Mouse (Mus musculus) heart, adult 18-20 months (tissue): ENCODE results near the gene Cd300e. TPM values are rescaled to one million over a fixed set of nuclear protein-coding genes. Genes with fewer than 3 reads are reported as not detected.
A peak's percentile ranks its signal among the peaks of the same experiment; 100 is the strongest.
"Not testable (repeated sequence)": the region's sequence is repeated elsewhere in the genome, so short reads cannot be mapped to it uniquely, and the experiment has no call there.

Source experiments
- DNase-seq, 2 experiments: peaks; one replicate each; pipeline ENCODE4 v3.0.0; 2021 to 2022; ENCODE audit warnings: mixed read lengths in 1 of 2
- total RNA-seq, 2 experiments: library from RNA; stranded (reverse); gene quantifications; 2 replicates each; pipeline ENCODE4 v1.2.3; 2021

The Cd300e gene
- total RNA-seq, 2 experiments from 2014 or later: 0.25 to 0.39 TPM

GRCm38 (mm10) chr11:115082196-115082595 lies 20.2 kb upstream of the Cd300e start:
- DNase-seq: no peak

DNA sequence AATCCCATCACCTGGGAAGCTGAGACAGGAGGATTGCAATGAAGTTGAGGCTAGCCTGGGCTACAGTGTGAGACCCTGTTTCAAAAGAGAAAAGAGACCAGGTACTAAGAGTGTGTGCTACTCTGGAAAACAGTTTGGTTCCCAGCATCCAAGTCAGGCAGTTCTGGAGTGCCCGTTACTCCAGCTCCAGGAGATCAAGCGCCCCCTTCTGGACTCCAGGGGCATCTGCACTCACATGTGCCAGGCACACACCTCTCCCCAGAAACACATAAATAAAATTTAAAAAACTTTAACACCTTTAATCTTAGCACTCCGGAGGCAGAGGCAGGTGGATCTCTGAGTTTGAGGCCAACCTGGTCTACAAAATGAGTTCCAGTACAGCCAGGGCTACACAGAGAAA lies 19.4 kb upstream of the Cd300e start:
- no peak for DNase-seq

DNA sequence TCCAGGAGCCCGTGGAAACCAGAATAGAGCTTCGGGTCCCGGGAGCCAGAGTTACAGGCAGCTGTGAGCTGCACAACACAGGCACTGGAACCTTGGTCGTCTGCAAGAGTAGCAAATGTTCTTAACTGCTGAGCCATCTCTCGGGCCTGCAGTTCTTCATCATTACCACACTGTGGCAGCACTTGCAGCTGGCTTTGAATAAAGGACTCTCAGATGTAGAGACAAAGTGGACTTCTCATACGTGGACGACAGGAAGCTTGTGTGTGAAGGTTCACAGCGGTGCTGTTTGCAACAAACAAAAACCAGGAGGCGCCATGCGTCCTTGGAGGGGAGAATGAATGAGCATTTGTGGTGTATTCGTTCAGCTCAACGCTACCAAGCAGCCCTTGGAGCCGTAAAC lies 18.9 kb upstream of the Cd300e start:
- DNase-seq: peak; percentile 40 to 64

DNA sequence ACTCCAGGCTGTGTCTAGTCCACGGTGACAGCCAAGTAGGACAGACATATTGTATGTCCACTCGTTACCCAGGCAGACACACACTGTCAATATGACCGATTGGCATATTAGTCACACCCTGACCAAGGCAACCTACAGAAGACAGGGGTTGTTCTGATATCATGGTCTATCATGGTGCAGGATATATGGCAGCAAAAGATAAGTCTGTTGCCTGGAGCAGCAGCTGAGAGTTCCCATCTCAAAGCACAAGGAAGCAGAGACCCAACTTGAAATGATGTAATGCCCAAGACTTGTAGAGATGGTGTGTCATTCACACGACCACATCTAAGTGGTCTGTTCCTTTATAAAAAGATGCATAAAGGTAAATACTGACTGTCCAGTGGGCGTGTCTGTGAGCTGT lies 16.7 kb upstream of the Cd300e start:
- DNase-seq: no peak

GRCm38 (mm10) chr11:115077436-115077835 lies 15.5 kb upstream of the Cd300e start:
- no peak for DNase-seq

- DNase-seq: no peak
Measured at GRCm38 (mm10) chr11:115075859-115076258, 13.9 kb upstream of the Cd300e start.

DNA sequence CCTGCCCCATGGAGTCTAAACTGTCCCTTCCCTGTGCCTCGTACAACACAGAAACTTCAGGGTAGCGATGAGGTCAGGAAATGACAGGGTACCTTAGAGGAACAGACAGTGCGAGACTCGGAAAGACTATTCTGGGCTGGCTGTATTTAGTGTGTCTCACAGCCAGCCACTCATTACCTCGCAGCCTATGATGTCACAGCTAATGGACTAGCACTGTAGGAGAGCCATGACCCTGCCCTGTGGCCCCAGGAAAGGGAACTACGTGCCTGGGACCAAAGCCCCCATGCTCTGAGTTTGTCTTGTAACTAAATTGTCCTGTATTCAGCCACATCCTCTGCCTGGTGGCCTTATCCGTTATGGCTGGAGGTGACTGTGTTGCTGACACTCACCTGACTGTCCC lies 13.4 kb upstream of the Cd300e start:
- no peak for DNase-seq

DNA sequence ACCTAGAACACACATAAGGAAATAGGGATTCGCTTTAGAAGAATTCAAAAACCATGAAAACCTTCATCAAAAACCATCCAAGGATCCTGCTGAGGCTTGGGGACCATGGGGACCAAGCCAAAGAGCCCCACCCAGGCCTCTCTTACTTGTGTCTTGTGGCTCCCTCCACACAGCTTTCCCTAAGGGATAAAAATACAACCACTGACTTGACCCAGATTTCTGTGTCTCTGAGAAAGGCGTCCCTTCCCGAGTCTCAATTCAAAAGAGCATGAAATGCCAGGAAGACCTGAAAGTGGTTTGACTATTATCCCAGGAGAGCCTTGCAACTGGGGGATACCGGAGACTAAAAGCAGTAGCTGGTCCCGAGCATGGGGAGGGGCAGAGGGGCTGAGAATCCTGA lies 11.0 kb upstream of the Cd300e start:
- no peak for DNase-seq

- peak; percentile 63 to 82 for DNase-seq
Measured at GRCm38 (mm10) chr11:115071631-115072294, 9.8 kb upstream of the Cd300e start.

- DNase-seq: no peak
Measured at GRCm38 (mm10) chr11:115071015-115071551, 9.1 kb upstream of the Cd300e start.

DNA sequence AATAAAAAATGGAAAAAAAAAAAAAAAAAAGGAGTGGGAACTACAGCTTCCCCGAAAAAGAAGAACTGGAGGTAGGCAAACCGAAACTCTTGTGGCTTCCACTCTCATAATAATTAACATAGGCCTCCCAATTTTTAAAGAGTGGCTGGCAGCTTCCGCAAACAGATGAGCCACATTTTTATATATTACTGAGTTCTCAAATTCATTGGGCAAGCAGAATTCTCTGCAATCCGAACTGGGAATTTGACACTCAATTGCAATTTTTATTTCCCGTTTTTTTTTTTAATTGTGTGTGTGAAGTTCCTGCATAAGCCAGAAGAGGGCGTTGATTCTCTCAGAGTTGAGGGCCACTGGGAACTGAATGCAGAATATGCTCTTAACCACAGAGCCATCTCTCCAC lies 4.8 kb upstream of the Cd300e start:
- DNase-seq: peak in 1 of 2 experiments; percentile 47

DNA sequence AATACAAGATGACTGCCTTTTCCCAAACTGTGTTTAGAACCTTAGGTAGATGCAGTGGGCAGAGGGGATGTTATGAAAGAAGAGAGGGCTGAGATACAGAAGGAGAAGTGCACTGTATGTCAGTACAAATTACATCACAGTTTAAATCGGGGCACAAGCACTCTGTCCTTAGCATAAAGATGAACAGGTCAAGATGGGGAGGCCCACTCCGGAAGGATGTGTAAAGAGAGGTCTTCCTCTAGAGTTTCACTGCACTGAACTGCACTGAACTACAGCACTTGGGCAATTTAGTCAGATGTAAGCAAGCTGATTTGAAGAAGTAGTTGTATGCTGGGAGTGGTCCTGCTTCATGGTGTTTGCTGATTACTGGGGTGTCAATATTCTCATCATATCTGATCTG lies 2.2 kb downstream of the Cd300e start:
- DNase-seq: no peak

GRCm38 (mm10) chr11:115058701-115059100 lies 3.3 kb downstream of the Cd300e start:
- DNase-seq: no peak

DNA sequence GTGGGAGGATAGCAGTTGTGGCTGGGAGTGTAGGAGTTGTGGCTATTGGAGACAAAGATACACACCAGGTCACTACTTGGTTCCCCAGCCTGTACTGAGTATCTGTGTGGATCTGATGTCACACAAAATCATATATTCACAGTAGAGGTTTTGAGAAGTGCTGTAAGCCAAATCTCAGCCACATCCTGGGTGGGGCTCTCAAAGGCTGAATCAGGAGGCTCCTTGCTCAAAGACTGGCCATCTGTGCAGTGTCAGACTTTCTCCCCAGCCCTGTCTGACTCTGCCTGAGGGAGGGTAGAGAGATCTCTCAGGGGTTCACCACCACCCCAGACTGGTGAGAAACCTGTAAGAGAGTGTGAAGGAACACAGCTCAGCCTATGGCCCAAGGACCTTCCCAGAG lies 7.4 kb downstream of the Cd300e start:
- no peak for DNase-seq

- no peak for DNase-seq
Measured at GRCm38 (mm10) chr11:115052991-115053390, 9.0 kb downstream of the Cd300e start.

- DNase-seq: peak in 1 of 2 experiments; percentile 35
Measured at GRCm38 (mm10) chr11:115052206-115052605, 9.8 kb downstream of the Cd300e start.

- no peak for DNase-seq
Measured at GRCm38 (mm10) chr11:115049282-115049895, 12.6 kb downstream of the Cd300e start.

- peak in 1 of 2 experiments; percentile 30 for DNase-seq
Measured at GRCm38 (mm10) chr11:115048259-115048658, 13.7 kb downstream of the Cd300e start, which contains the start of gene Cd300ld3. Gene Cd300ld3, minus strand, starts transcription at chr11:115048409.

DNA sequence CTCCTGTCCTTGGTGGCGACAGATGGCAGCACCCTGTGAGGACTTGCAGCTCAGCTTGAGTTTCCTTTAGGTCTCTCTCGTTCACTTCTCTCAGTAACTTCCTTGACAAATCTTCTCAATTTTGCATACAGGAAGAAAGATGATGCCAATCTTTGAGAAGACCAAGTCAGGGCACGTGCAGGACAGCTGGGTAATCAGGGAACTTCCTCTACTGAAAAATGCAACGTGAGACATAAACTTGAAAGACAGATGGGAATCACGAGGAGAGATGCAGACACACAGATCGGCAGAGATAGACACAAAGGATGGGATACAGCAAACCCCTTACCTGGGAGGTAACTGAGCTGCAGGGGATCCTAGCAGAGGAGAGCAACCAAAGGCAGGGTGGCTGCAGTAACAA lies 24.3 kb downstream of the Cd300e start, which contains the start of gene Cd300ld5:
Gene Cd300ld5 (minus strand): TSS at position 101 of the 400 bp plus-strand sequence.
- DNase-seq: not testable (repeated sequence)

DNA sequence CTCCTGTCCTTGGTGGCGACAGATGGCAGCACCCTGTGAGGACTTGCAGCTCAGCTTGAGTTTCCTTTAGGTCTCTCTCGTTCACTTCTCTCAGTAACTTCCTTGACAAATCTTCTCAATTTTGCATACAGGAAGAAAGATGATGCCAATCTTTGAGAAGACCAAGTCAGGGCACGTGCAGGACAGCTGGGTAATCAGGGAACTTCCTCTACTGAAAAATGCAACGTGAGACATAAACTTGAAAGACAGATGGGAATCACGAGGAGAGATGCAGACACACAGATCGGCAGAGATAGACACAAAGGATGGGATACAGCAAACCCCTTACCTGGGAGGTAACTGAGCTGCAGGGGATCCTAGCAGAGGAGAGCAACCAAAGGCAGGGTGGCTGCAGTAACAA lies 35.1 kb downstream of the Cd300e start, which contains the start of gene Cd300ld4:
Gene Cd300ld4 (minus strand): TSS at position 101 of the 400 bp plus-strand sequence.
- DNase-seq: not testable (repeated sequence)

- DNase-seq: not testable (repeated sequence)
Measured at GRCm38 (mm10) chr11:115016093-115016492, 45.9 kb downstream of the Cd300e start, which contains the start of gene Cd300ld2. Gene Cd300ld2, minus strand, starts transcription at chr11:115016193.

GRCm38 (mm10) chr11:115004070-115004469 lies 57.9 kb downstream of the Cd300e start:
- DNase-seq: peak; percentile 16 to 43
